Mouse (Mus musculus): ENCODE data around the gene Stard8. TPM values are rescaled to one million over a fixed set of nuclear protein-coding genes. Genes with fewer than 3 reads are reported as not detected.
A peak's percentile ranks its signal among the peaks of the same experiment; 100 is the strongest.
"Not testable (repeated sequence)": the region's sequence is repeated elsewhere in the genome, so short reads cannot be mapped to it uniquely, and the experiment has no call there.

Gene Stard8
- total RNA-seq (2014; fragmentation: Nextera tagmentation) (0.28 and 5.5 TPM in 2 replicates), total RNA-seq (2017) (0.42 TPM in 2 replicates)

- no peak for ATAC-seq (replicated peaks; ENCODE audit: low FRiP score, low TSS enrichment, poor library complexity, severe bottlenecking)
Measured at GRCm38 (mm10) chrX:99003046-99003445, at the start of gene Stard8. Gene Stard8, plus strand, starts transcription at chrX:99003248.

GRCm38 (mm10) chrX:98953941-98954340 lies 49.1 kb upstream of the Stard8 start:
- ATAC-seq (replicated peaks; ENCODE audit: low FRiP score, low TSS enrichment, poor library complexity, severe bottlenecking), result no peak

- peak; percentile 93 for ATAC-seq (replicated peaks; ENCODE audit: low FRiP score, low TSS enrichment, poor library complexity, severe bottlenecking)
Measured at GRCm38 (mm10) chrX:98958287-98958686, 44.8 kb upstream of the Stard8 start.

GRCm38 (mm10) chrX:98959050-98959449 lies 44.0 kb upstream of the Stard8 start:
- ATAC-seq (replicated peaks; ENCODE audit: low FRiP score, low TSS enrichment, poor library complexity, severe bottlenecking), result peak; percentile 44

GRCm38 (mm10) chrX:98963742-98964141 lies 39.3 kb upstream of the Stard8 start:
- no peak for ATAC-seq (replicated peaks; ENCODE audit: low FRiP score, low TSS enrichment, poor library complexity, severe bottlenecking)

GRCm38 (mm10) chrX:98964513-98964912 lies 38.5 kb upstream of the Stard8 start:
- ATAC-seq (replicated peaks; ENCODE audit: low FRiP score, low TSS enrichment, poor library complexity, severe bottlenecking), result no peak

- not testable (repeated sequence) for ATAC-seq (replicated peaks; ENCODE audit: low FRiP score, low TSS enrichment, poor library complexity, severe bottlenecking)
Measured at GRCm38 (mm10) chrX:98986611-98987010, 16.4 kb upstream of the Stard8 start.

- ATAC-seq (replicated peaks; ENCODE audit: low FRiP score, low TSS enrichment, poor library complexity, severe bottlenecking), result peak; percentile 77; the same call in 1 of the 2 replicates
Measured at GRCm38 (mm10) chrX:98989574-98989973, 13.5 kb upstream of the Stard8 start.

GRCm38 (mm10) chrX:99002065-99002464 lies 983 bp upstream of the Stard8 start:
- no peak for ATAC-seq (replicated peaks; ENCODE audit: low FRiP score, low TSS enrichment, poor library complexity, severe bottlenecking)

GRCm38 (mm10) chrX:99010581-99010980 lies 7.5 kb downstream of the Stard8 start:
- ATAC-seq (replicated peaks; ENCODE audit: low FRiP score, low TSS enrichment, poor library complexity, severe bottlenecking), result no peak

- no peak for ATAC-seq (replicated peaks; ENCODE audit: low FRiP score, low TSS enrichment, poor library complexity, severe bottlenecking)
Measured at GRCm38 (mm10) chrX:99011281-99011680, 8.2 kb downstream of the Stard8 start.

GRCm38 (mm10) chrX:99012486-99012885 lies 9.4 kb downstream of the Stard8 start:
- ATAC-seq (replicated peaks; ENCODE audit: low FRiP score, low TSS enrichment, poor library complexity, severe bottlenecking), result no peak

- ATAC-seq (replicated peaks; ENCODE audit: low FRiP score, low TSS enrichment, poor library complexity, severe bottlenecking), result no peak
Measured at GRCm38 (mm10) chrX:99015705-99016104, 12.7 kb downstream of the Stard8 start.

- ATAC-seq (replicated peaks; ENCODE audit: low FRiP score, low TSS enrichment, poor library complexity, severe bottlenecking), result no peak
Measured at GRCm38 (mm10) chrX:99016987-99017386, 13.9 kb downstream of the Stard8 start.

- ATAC-seq (replicated peaks; ENCODE audit: low FRiP score, low TSS enrichment, poor library complexity, severe bottlenecking), result no peak
Measured at GRCm38 (mm10) chrX:99017874-99018273, 14.8 kb downstream of the Stard8 start.

GRCm38 (mm10) chrX:99019303-99019702 lies 16.3 kb downstream of the Stard8 start:
- ATAC-seq (replicated peaks; ENCODE audit: low FRiP score, low TSS enrichment, poor library complexity, severe bottlenecking), result no peak

- no peak for ATAC-seq (replicated peaks; ENCODE audit: low FRiP score, low TSS enrichment, poor library complexity, severe bottlenecking)
Measured at GRCm38 (mm10) chrX:99020215-99020614, 17.2 kb downstream of the Stard8 start.

- ATAC-seq (replicated peaks; ENCODE audit: low FRiP score, low TSS enrichment, poor library complexity, severe bottlenecking), result no peak
Measured at GRCm38 (mm10) chrX:99021593-99021992, 18.5 kb downstream of the Stard8 start.

GRCm38 (mm10) chrX:99023951-99024350 lies 20.9 kb downstream of the Stard8 start:
- ATAC-seq (replicated peaks; ENCODE audit: low FRiP score, low TSS enrichment, poor library complexity, severe bottlenecking), result no peak

- ATAC-seq (replicated peaks; ENCODE audit: low FRiP score, low TSS enrichment, poor library complexity, severe bottlenecking), result 0 out of 2 replicates have a peak, but pooled peaks have one; percentile 47
Measured at GRCm38 (mm10) chrX:99035407-99035806, 32.4 kb downstream of the Stard8 start.

- peak; percentile 100 for ATAC-seq (replicated peaks; ENCODE audit: low FRiP score, low TSS enrichment, poor library complexity, severe bottlenecking)
Measured at GRCm38 (mm10) chrX:99042451-99042951, 39.5 kb downstream of the Stard8 start.

GRCm38 (mm10) chrX:99043275-99043674 lies 40.2 kb downstream of the Stard8 start:
- ATAC-seq (replicated peaks; ENCODE audit: low FRiP score, low TSS enrichment, poor library complexity, severe bottlenecking), result no peak
